Mouse (Mus musculus) megakaryocyte, embryonic 14.5 days (primary cell): ENCODE results near the gene Zdhhc14.

Source experiments
- FLI1 ChIP-seq: IDR thresholded peaks from 2 replicates; pipeline ENCODE4 v1.6.1; 2012; ENCODE audit warnings: low read length, inconsistent platforms, mixed read lengths
- GATA1 ChIP-seq: IDR thresholded peaks from 3 replicates; pipeline ENCODE4 v1.6.1; 2012; ENCODE audit warnings: mixed read lengths, low read length, inconsistent platforms, borderline replicate concordance

GRCm38 (mm10) chr17:5723601-5724189, 231.3 kb downstream of the Zdhhc14 start:
- no peak for TF ChIP-seq FLI1
- no peak for TF ChIP-seq GATA1
